Mouse (Mus musculus): ENCODE measurements around the gene Zfp36l2.

DNA sequence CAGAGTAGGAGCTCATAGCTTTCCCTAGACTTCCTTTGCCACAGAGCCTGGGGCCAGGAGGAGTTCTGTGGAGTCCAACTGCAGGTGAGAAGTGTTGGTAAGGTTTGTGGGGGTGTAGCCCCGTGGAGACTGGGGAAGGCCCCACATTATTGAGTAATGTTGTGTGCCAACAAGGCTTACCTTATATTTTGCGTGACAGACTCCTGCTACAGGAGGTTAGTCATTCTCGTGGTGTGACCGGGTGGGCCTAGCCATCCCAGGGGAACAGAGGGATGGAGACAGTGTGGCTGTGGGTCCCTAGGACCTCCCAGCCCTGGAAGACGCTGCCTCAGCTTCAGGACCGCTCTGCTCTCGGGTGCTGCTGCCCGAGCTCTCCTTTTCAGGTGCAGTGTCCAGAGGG is 23.6 kb downstream of the Zfp36l2 start:
- TF ChIP-seq CTCF (IDR thresholded peaks at IDR 0.05; ENCODE audit: borderline replicate concordance, insufficient read depth, low read length) (no peak), POLR2A (IDR thresholded peaks at IDR 0.05; ENCODE audit: low read depth, low read length) (no peak)

Data from embryonic fibroblast, embryonic 13.5 days (primary cell).